Mouse (Mus musculus) MEL (cell line): ENCODE measurements at regions not wholly inside any gene's neighbourhood (a gene's known extent, or its start where the extent isn't known, plus 50 kb on each side); places are given as distances from the start of the nearest gene placed in this dataset.

ENCODE experiments used
- CHD1 ChIP-seq: IDR thresholded peaks from 2 replicates; pipeline ENCODE4 v1.6.1; 2012; ENCODE audit warnings: low read depth, mild to moderate bottlenecking, inconsistent platforms, low read length, improper control_type of control experiment
- CHD2 ChIP-seq: IDR thresholded peaks from 2 replicates; pipeline ENCODE4 v1.6.1; 2011; ENCODE audit warnings: low read length, improper control_type of control experiment
- EP300 ChIP-seq, 2 experiments: IDR thresholded peaks; 2 replicates each; pipeline ENCODE4 v1.6.1; 2011; ENCODE audit warnings: improper control_type of control experiment in 2 of 2, low read length in 2 of 2, low read depth in 1 of 2, mild to moderate bottlenecking in 1 of 2
- MAZ ChIP-seq: IDR thresholded peaks from 2 replicates; pipeline ENCODE4 v1.6.1; 2012; ENCODE audit warnings: low read depth, mild to moderate bottlenecking, inconsistent platforms, low read length, improper control_type of control experiment
- POLR2A ChIP-seq, 2 experiments: IDR thresholded peaks; 2 replicates each; pipeline ENCODE4 v1.6.1; 2011 to 2012; ENCODE audit warnings: low read length in 2 of 2, mild to moderate bottlenecking in 2 of 2, control low read depth in 1 of 2, improper control_type of control experiment in 1 of 2, low read depth in 1 of 2, moderate library complexity in 1 of 2; ENCODE audit not compliant: control insufficient read depth in 1 of 2, insufficient read depth in 1 of 2, poor library complexity in 1 of 2
- POLR2AphosphoS5 ChIP-seq: IDR thresholded peaks from 2 replicates; pipeline ENCODE4 v1.6.1; 2012; ENCODE audit warnings: low read depth, borderline replicate concordance, mild to moderate bottlenecking, inconsistent platforms, low read length, moderate library complexity, mixed read lengths
- TBP ChIP-seq: IDR thresholded peaks from 2 replicates; pipeline ENCODE4 v1.8.0; 2011; ENCODE audit warnings: low read depth, low read length, improper control_type of control experiment

DNA sequence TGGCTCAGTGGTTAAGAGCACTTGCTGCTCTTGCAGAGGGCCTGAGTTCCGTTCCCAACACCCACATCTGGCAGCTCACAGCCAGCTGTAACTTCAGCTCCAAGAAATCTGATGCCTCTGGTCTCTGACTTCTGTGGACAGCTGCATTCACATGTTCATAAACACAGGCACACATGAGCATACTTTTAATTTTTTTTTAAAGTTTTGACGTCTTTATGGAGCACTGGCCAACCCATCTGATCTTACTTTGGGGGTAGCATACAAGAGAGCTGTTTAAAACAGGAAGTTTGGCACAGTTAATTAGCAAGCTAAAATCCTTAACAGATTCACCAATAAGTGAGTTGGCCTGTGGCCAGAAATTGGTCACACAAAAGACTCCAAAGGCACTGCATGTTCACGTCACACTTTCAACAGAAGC lies 81.2 kb upstream of the Atl2 start:
- TF ChIP-seq POLR2AphosphoS5 (no peak), TBP (0 out of 2 replicates have a peak, but pooled peaks have one; percentile 50), POLR2A (IDR thresholded peaks at IDR 0.05; ENCODE audit: control insufficient read depth in 1 of 2, insufficient read depth in 1 of 2, low read depth in 1 of 2, low read length in 2 of 2, poor library complexity in 1 of 2) (no peak), EP300 (IDR thresholded peaks at IDR 0.05; ENCODE audit: low read depth in 1 of 2, low read length in 2 of 2) (peak in 1 of 2 experiments; percentile 42; a peak in 3 of 4 replicates), CHD2 (no peak), CHD1 (no peak), MAZ (no peak)
